Mouse (Mus musculus): ENCODE data around the gene Gm10666.
"Not testable (repeated sequence)": the region's sequence is repeated elsewhere in the genome, so short reads cannot be mapped to it uniquely, and the experiment has no call there.

Gm10666 gene

GRCm38 (mm10) chr7:22134641-22135040 is at the start of gene Gm10666:
Gm10666 (minus strand) TSS chr7:22134741.
- not testable (repeated sequence) for DNase-seq (ENCODE audit: low spot score in 2 of 2)

GRCm38 (mm10) chr7:22163935-22164334 is 29.4 kb upstream of the Gm10666 start, which contains the start of gene Vmn1r142:
Vmn1r142 (minus strand) TSS chr7:22164035.
- DNase-seq (ENCODE audit: low spot score in 2 of 2): not testable (repeated sequence)

DNA sequence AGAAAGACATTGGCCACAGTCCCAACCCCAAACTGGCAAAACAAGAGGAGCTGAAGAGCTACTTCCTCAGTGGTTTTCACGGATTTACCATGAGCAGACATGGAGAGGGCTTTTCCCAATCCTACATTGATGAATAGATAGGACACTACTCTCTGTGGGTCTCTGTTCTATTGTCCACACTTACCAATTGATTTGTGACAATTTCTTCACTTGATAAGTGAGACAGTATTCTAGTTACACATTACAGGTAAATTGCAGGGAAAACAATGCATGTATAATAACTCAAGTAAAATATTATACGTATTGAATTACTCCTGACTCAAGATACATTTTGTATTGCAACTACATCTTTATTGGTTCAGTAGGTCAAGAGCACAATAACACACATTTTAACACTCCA is 16.4 kb downstream of the Gm10666 start, which contains the start of gene Gm16451:
TSS of gene Gm16451 (minus strand) at position 101 of the 400 bp plus-strand sequence.
- not testable (repeated sequence) for DNase-seq (ENCODE audit: low spot score in 2 of 2)
